Mouse (Mus musculus): ENCODE measurements around the gene Nid2. TPM values are rescaled to one million over a fixed set of nuclear protein-coding genes. Genes with fewer than 3 reads are reported as not detected.
A peak's percentile ranks its signal among the peaks of the same experiment; 100 is the strongest.

The Nid2 gene
- polyA plus RNA-seq, 1 experiment from 2014 or later: 106 TPM

DNA sequence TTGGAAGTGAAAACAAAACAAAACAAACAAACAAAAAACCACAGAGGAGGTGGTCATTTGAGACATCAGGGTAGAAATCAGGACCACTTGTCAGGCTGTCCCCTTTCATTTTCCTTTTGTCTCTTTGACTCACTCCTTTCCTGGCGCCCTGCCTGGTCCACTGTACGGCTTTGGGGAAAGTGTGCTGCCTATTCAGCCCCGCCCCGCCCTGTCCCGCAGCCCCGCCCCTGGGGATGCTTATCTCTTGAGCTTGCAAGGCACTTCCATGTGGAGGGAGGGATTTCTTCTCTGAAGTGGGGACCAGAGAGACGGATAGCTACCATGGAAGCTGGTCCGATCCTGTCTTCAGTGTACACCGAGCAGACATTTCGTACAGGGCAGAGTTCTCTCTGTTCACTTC is 52.6 kb downstream of the Nid2 start:
- Histone ChIP-seq H3K9me3 (ENCODE audit: control insufficient read depth, low read length) (no peaks in the 10 kb centered on the region), H3K4me1 (ENCODE audit: control insufficient read depth in 2 of 2, insufficient read depth in 2 of 2, low read length in 2 of 2) (peaks cover 3 to 7% of the 10 kb centered on the region in 2 experiments; a peak in 2 of 4 replicates), H3K9ac (ENCODE audit: low read length) (no peak overlapping the region), H3K4me2 (ENCODE audit: low read length) (no peak overlapping the region), H3K27me3 (ENCODE audit: control insufficient read depth, insufficient read depth, low read length) (no peaks in the 10 kb centered on the region), H3K36me3 (ENCODE audit: control insufficient read depth, insufficient read depth, low read length) (peaks cover 82% of the 10 kb centered on the region), H3K4me3 (ENCODE audit: control insufficient read depth in 1 of 2, insufficient read depth in 1 of 2, low read depth in 1 of 2, low read length in 2 of 2) (no peak overlapping the region), H3K27ac (replicated peaks in 1 of 2; ENCODE audit: control insufficient read depth in 1 of 2, insufficient read depth in 1 of 2, low read depth in 2 of 2, low read length in 2 of 2) (no peak overlapping the region)
- 0 out of 2 replicates have a peak, but pooled peaks have one; percentile 62 for ATAC-seq (ENCODE audit: insufficient number of reproducible peaks, insufficient read depth, low FRiP score, low read depth)
- 34% methylated on average over 10 of the region's 10 CpGs for WGBS

DNA sequence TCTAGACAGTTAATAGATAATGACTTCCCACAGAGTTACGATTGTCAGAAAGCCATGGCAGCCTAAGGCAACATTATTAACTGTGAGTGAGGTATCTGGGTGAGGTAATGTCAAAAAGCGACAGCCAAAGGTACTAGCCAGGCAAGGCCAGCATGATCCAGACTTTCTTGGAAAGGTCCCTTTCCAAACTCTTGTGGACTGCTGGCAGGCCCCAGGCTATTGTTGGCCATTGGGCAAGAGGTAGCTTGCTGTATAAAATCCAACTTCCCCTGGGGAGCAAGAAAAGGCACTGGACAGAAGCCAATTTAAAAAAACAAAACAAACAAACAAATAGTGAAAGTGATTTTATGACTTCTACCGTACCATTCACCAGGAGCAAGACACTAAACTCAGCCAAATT is 56.3 kb downstream of the Nid2 start:
- H3K9ac ChIP-seq (ENCODE audit: low read length): no peak overlapping the region
- no peaks in the 10 kb centered on the region for H3K9me3 ChIP-seq (ENCODE audit: control insufficient read depth, low read length)
- no peaks in the 10 kb centered on the region for H3K27me3 ChIP-seq (ENCODE audit: control insufficient read depth, insufficient read depth, low read length)
- 79% methylated on average over 3 of the region's 3 CpGs for WGBS
- H3K36me3 ChIP-seq (ENCODE audit: control insufficient read depth, insufficient read depth, low read length): peaks cover 74% of the 10 kb centered on the region
- H3K4me1 ChIP-seq (ENCODE audit: control insufficient read depth in 2 of 2, insufficient read depth in 2 of 2, low read length in 2 of 2): peaks cover 3 to 13% of the 10 kb centered on the region in 2 experiments; a peak in 2 of 4 replicates
- no peak overlapping the region for H3K4me2 ChIP-seq (ENCODE audit: low read length)
- no peak overlapping the region for H3K27ac ChIP-seq (replicated peaks in 1 of 2; ENCODE audit: control insufficient read depth in 1 of 2, insufficient read depth in 1 of 2, low read depth in 2 of 2, low read length in 2 of 2)
- no peak for ATAC-seq (ENCODE audit: insufficient number of reproducible peaks, insufficient read depth, low FRiP score, low read depth)
- no peak overlapping the region for H3K4me3 ChIP-seq (ENCODE audit: control insufficient read depth in 1 of 2, insufficient read depth in 1 of 2, low read depth in 1 of 2, low read length in 2 of 2)

DNA sequence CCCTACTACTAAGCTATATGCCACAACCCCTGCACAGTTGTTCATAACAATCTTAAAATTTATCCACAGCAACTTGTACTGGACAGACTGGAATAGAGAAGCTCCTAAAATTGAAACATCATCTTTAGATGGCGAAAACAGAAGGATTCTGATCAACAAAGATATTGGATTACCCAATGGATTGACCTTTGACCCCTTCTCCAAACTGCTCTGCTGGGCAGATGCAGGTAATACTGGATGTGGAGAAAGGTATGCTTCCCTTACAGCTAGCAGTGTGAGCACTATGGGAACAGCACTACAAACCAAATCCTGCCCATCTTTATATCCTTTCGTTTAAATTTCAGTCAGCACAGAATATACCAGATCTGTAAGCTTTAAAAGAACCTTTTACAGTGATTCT is 56.8 kb downstream of the Nid2 start:
- H3K4me1 ChIP-seq (ENCODE audit: control insufficient read depth in 2 of 2, insufficient read depth in 2 of 2, low read length in 2 of 2): peaks cover 3 to 13% of the 10 kb centered on the region in 2 experiments; a peak in 2 of 4 replicates
- ATAC-seq (ENCODE audit: insufficient number of reproducible peaks, insufficient read depth, low FRiP score, low read depth): no peak
- peaks cover 75% of the 10 kb centered on the region for H3K36me3 ChIP-seq (ENCODE audit: control insufficient read depth, insufficient read depth, low read length)
- WGBS: 92% methylated on average over 2 of the region's 2 CpGs
- H3K4me3 ChIP-seq (ENCODE audit: control insufficient read depth in 1 of 2, insufficient read depth in 1 of 2, low read depth in 1 of 2, low read length in 2 of 2): no peak overlapping the region
- no peaks in the 10 kb centered on the region for H3K27me3 ChIP-seq (ENCODE audit: control insufficient read depth, insufficient read depth, low read length)
- no peak overlapping the region for H3K9ac ChIP-seq (ENCODE audit: low read length)
- H3K27ac ChIP-seq (replicated peaks in 1 of 2; ENCODE audit: control insufficient read depth in 1 of 2, insufficient read depth in 1 of 2, low read depth in 2 of 2, low read length in 2 of 2): no peak overlapping the region
- no peak overlapping the region for H3K4me2 ChIP-seq (ENCODE audit: low read length)
- no peaks in the 10 kb centered on the region for H3K9me3 ChIP-seq (ENCODE audit: control insufficient read depth, low read length)

DNA sequence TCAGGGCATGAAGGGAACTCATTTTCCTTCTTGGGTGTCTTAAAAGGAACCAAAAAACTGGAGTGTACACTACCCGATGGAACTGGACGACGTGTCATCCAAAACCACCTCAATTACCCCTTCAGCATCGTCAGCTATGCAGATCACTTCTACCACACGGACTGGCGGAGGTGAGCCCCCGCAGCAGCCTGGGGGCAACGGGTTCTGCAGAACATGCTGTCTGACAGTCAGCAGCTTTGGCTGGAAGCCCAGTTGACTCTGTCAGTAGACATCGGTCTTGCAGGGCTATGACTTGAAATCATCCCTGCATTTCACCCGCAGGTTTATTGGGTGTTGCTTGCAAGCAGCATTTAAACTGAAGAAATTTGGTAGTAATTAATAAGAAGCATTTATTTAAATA is 58.9 kb downstream of the Nid2 start:
- peaks cover 0 to 6% of the 10 kb centered on the region in 2 experiments; a peak in 1 of 4 replicates for H3K4me1 ChIP-seq (ENCODE audit: control insufficient read depth in 2 of 2, insufficient read depth in 2 of 2, low read length in 2 of 2)
- H3K36me3 ChIP-seq (ENCODE audit: control insufficient read depth, insufficient read depth, low read length): peaks cover 79% of the 10 kb centered on the region
- H3K27me3 ChIP-seq (ENCODE audit: control insufficient read depth, insufficient read depth, low read length): no peaks in the 10 kb centered on the region
- H3K9me3 ChIP-seq (ENCODE audit: control insufficient read depth, low read length): no peaks in the 10 kb centered on the region
- no peak overlapping the region for H3K4me2 ChIP-seq (ENCODE audit: low read length)
- 38% methylated on average over 10 of the region's 10 CpGs for WGBS
- ATAC-seq (ENCODE audit: insufficient number of reproducible peaks, insufficient read depth, low FRiP score, low read depth): no peak
- H3K9ac ChIP-seq (ENCODE audit: low read length): no peak overlapping the region
- H3K27ac ChIP-seq (replicated peaks in 1 of 2; ENCODE audit: control insufficient read depth in 1 of 2, insufficient read depth in 1 of 2, low read depth in 2 of 2, low read length in 2 of 2): no peak overlapping the region
- no peak overlapping the region for H3K4me3 ChIP-seq (ENCODE audit: control insufficient read depth in 1 of 2, insufficient read depth in 1 of 2, low read depth in 1 of 2, low read length in 2 of 2)

DNA sequence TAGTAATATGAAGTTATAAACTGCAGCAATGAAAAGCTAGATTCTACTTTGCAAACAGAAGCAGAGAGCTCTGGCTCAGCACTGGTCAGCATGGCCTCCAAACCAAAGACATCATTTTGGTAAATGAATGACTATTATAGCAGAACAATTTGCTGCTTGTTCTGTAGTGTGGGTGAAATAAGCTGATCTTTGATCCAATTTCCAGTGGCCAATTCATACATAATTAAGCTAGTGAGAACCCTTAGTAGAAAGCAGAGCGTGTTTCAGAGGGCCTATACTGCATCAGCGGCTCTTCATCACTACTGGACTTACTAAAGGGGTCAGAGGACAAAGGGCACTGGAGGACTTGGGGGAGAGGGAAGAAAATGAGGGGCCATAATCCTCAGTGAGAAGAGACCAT is 62.0 kb downstream of the Nid2 start:
- peaks cover 0 to 6% of the 10 kb centered on the region in 2 experiments; a peak in 1 of 4 replicates for H3K4me1 ChIP-seq (ENCODE audit: control insufficient read depth in 2 of 2, insufficient read depth in 2 of 2, low read length in 2 of 2)

DNA sequence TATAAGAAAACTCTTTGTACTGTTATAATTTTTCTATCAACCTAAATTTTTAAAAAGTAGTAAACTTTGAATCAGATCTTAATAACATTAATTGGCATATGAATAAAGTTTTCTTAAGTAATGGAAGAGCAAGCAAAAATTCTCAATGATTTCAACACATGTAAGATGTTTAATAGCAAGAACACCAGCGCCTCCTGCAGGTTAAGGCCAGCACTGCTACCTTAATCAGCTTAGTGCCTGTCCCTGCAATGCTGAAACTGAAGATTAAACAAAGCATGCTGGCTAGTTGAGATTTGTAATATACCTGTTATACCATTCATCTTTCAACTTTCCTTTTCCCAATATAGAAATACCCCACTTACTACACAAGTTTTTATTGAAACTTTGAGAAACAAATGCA is 66.9 kb downstream of the Nid2 start:
- no peaks in the 10 kb centered on the region for H3K27me3 ChIP-seq (ENCODE audit: control insufficient read depth, insufficient read depth, low read length)
- no peak overlapping the region for H3K9ac ChIP-seq (ENCODE audit: low read length)
- no peak overlapping the region for H3K4me2 ChIP-seq (ENCODE audit: low read length)
- no peak overlapping the region for H3K4me3 ChIP-seq (ENCODE audit: control insufficient read depth in 1 of 2, insufficient read depth in 1 of 2, low read depth in 1 of 2, low read length in 2 of 2)
- no peaks in the 10 kb centered on the region for H3K9me3 ChIP-seq (ENCODE audit: control insufficient read depth, low read length)
- peaks cover 0 to 6% of the 10 kb centered on the region in 2 experiments; a peak in 3 of 4 replicates for H3K4me1 ChIP-seq (ENCODE audit: control insufficient read depth in 2 of 2, insufficient read depth in 2 of 2, low read length in 2 of 2)
- no peak for ATAC-seq (ENCODE audit: insufficient number of reproducible peaks, insufficient read depth, low FRiP score, low read depth)
- peaks cover 78% of the 10 kb centered on the region for H3K36me3 ChIP-seq (ENCODE audit: control insufficient read depth, insufficient read depth, low read length)
- 13% methylated on average over 1 of the region's 1 CpGs for WGBS
- H3K27ac ChIP-seq (replicated peaks in 1 of 2; ENCODE audit: control insufficient read depth in 1 of 2, insufficient read depth in 1 of 2, low read depth in 2 of 2, low read length in 2 of 2): no peak overlapping the region

More for the DNA sequence above, 62.0 kb downstream of the Nid2 start:
- H3K36me3 ChIP-seq (ENCODE audit: control insufficient read depth, insufficient read depth, low read length): peaks cover 76% of the 10 kb centered on the region
- H3K4me2 ChIP-seq (ENCODE audit: low read length): no peak overlapping the region
- H3K27me3 ChIP-seq (ENCODE audit: control insufficient read depth, insufficient read depth, low read length): no peaks in the 10 kb centered on the region
- H3K4me3 ChIP-seq (ENCODE audit: control insufficient read depth in 1 of 2, insufficient read depth in 1 of 2, low read depth in 1 of 2, low read length in 2 of 2): no peak overlapping the region
- ATAC-seq (ENCODE audit: insufficient number of reproducible peaks, insufficient read depth, low FRiP score, low read depth): no peak
- H3K9me3 ChIP-seq (ENCODE audit: control insufficient read depth, low read length): no peaks in the 10 kb centered on the region
- H3K27ac ChIP-seq (replicated peaks in 1 of 2; ENCODE audit: control insufficient read depth in 1 of 2, insufficient read depth in 1 of 2, low read depth in 2 of 2, low read length in 2 of 2): no peak overlapping the region
- H3K9ac ChIP-seq (ENCODE audit: low read length): no peak overlapping the region
- 89% methylated on average over 2 of the region's 2 CpGs for WGBS

DNA sequence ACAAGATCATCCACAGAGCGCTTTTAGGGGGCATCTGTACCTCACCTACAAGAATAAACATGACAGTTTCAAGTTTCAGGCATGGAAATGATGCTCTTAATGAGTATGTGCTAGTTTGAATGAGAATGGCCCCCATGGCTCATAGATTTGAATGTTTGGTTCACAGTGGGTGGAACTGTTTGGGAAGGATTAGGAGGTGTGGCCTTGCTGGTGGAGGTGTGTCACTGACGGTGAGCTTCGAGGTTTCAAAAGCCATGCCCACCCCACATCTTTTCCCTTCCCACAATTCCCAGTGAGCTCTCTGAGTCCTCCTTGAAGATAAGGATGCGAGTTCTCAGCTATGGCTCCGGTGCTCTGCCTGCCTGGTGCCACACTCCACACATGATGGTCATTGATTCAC is 70.6 kb downstream of the Nid2 start:
- peaks cover 44% of the 10 kb centered on the region for H3K36me3 ChIP-seq (ENCODE audit: control insufficient read depth, insufficient read depth, low read length)
- H3K9ac ChIP-seq (ENCODE audit: low read length): no peak overlapping the region
- H3K9me3 ChIP-seq (ENCODE audit: control insufficient read depth, low read length): no peaks in the 10 kb centered on the region
- no peak overlapping the region for H3K4me2 ChIP-seq (ENCODE audit: low read length)
- WGBS: 94% methylated on average over 5 of the region's 5 CpGs
- H3K27ac ChIP-seq (replicated peaks in 1 of 2; ENCODE audit: control insufficient read depth in 1 of 2, insufficient read depth in 1 of 2, low read depth in 2 of 2, low read length in 2 of 2): no peak overlapping the region
- no peaks in the 10 kb centered on the region for H3K27me3 ChIP-seq (ENCODE audit: control insufficient read depth, insufficient read depth, low read length)
- no peak for ATAC-seq (ENCODE audit: insufficient number of reproducible peaks, insufficient read depth, low FRiP score, low read depth)
- H3K4me1 ChIP-seq (ENCODE audit: control insufficient read depth in 2 of 2, insufficient read depth in 2 of 2, low read length in 2 of 2): peaks cover 0 to 12% of the 10 kb centered on the region in 2 experiments; a peak in 3 of 4 replicates
- no peak overlapping the region for H3K4me3 ChIP-seq (ENCODE audit: control insufficient read depth in 1 of 2, insufficient read depth in 1 of 2, low read depth in 1 of 2, low read length in 2 of 2)

Data from heart, embryonic 14.5 days (tissue).